Mouse (Mus musculus): ENCODE data around the gene Adgrg2. TPM values are rescaled to one million over a fixed set of nuclear protein-coding genes. Genes with fewer than 3 reads are reported as not detected.
A peak's percentile ranks its signal among the peaks of the same experiment; 100 is the strongest.

The Adgrg2 gene
- 3.0 and 3.2 TPM in 2 replicates for polyA plus RNA-seq (2015; fragmentation: Nextera tagmentation; extraction: Ambion mirVana)

- peak; percentile 72 for ATAC-seq (ENCODE audit: borderline replicate concordance, extremely low read depth, low FRiP score, low TSS enrichment)
Measured at GRCm38 (mm10) chrX:160390464-160390956, at the start of gene Adgrg2. TSS of gene Adgrg2 (plus strand) at chrX:160390690.

GRCm38 (mm10) chrX:160350995-160351394 is 39.5 kb upstream of the Adgrg2 start:
- no peak overlapping the region for H3K4me2 ChIP-seq
- H3K36me3 ChIP-seq, result no peaks in the 10 kb centered on the region
- no peak for ATAC-seq (ENCODE audit: borderline replicate concordance, extremely low read depth, low FRiP score, low TSS enrichment)
- H3K27me3 ChIP-seq, result peaks cover 10% of the 10 kb centered on the region; the same call in 1 of the 2 replicates
- 70% methylated on average over 7 of the region's 7 CpGs for WGBS
- no peak overlapping the region for H3K27ac ChIP-seq
- no peaks in the 10 kb centered on the region for H3K9me3 ChIP-seq
- no peak overlapping the region for H3K9ac ChIP-seq
- H3K4me3 ChIP-seq, result no peak overlapping the region
- H3K4me1 ChIP-seq, result no peaks in the 10 kb centered on the region

More at GRCm38 (mm10) chrX:160390464-160390956, at the start of gene Adgrg2:
- no peaks in the 10 kb centered on the region for H3K36me3 ChIP-seq
- peak within 1 kb of the TSS; percentile 44 for H3K4me3 ChIP-seq
- peak within 1 kb of the TSS; percentile 29; the same call in 1 of the 2 replicates for H3K9ac ChIP-seq
- H3K9me3 ChIP-seq, result no peaks in the 10 kb centered on the region
- no peaks in the 10 kb centered on the region for H3K4me1 ChIP-seq
- H3K27me3 ChIP-seq, result peaks cover 31% of the 10 kb centered on the region
- H3K27ac ChIP-seq, result no peak within 1 kb of the TSS
- 8% methylated on average over 28 of the region's 42 CpGs for WGBS
- peak within 1 kb of the TSS; percentile 67 for H3K4me2 ChIP-seq

GRCm38 (mm10) chrX:160351967-160352677 is 38.4 kb upstream of the Adgrg2 start:
- WGBS, result 33% methylated on average over 1 of the region's 1 CpGs
- no peak for ATAC-seq (ENCODE audit: borderline replicate concordance, extremely low read depth, low FRiP score, low TSS enrichment)
- H3K36me3 ChIP-seq, result no peaks in the 10 kb centered on the region
- H3K4me1 ChIP-seq, result no peaks in the 10 kb centered on the region
- no peak overlapping the region for H3K9ac ChIP-seq
- H3K4me3 ChIP-seq, result no peak overlapping the region
- H3K4me2 ChIP-seq, result no peak overlapping the region
- no peaks in the 10 kb centered on the region for H3K9me3 ChIP-seq
- H3K27me3 ChIP-seq, result peaks cover 10% of the 10 kb centered on the region; the same call in 1 of the 2 replicates
- no peak overlapping the region for H3K27ac ChIP-seq

GRCm38 (mm10) chrX:160384748-160385501 is 5.6 kb upstream of the Adgrg2 start:
- Histone ChIP-seq H3K27ac (no peak overlapping the region), H3K9me3 (no peaks in the 10 kb centered on the region), H3K27me3 (peaks cover 11% of the 10 kb centered on the region; the same call in 1 of the 2 replicates), H3K4me3 (no peak overlapping the region), H3K4me1 (no peaks in the 10 kb centered on the region), H3K36me3 (no peaks in the 10 kb centered on the region), H3K4me2 (no peak overlapping the region), H3K9ac (no peak overlapping the region)
- 73% methylated on average over 6 of the region's 6 CpGs for WGBS
- ATAC-seq (ENCODE audit: borderline replicate concordance, extremely low read depth, low FRiP score, low TSS enrichment), result no peak

GRCm38 (mm10) chrX:160385502-160385772 is 5.1 kb upstream of the Adgrg2 start:
- no peak overlapping the region for H3K27ac ChIP-seq
- no peak overlapping the region for H3K9ac ChIP-seq
- H3K4me2 ChIP-seq, result no peak overlapping the region
- no peaks in the 10 kb centered on the region for H3K4me1 ChIP-seq
- H3K9me3 ChIP-seq, result no peaks in the 10 kb centered on the region
- H3K36me3 ChIP-seq, result no peaks in the 10 kb centered on the region
- peaks cover 15% of the 10 kb centered on the region; the same call in 1 of the 2 replicates for H3K27me3 ChIP-seq
- 79% methylated on average over 1 of the region's 1 CpGs for WGBS
- no peak overlapping the region for H3K4me3 ChIP-seq
- ATAC-seq (ENCODE audit: borderline replicate concordance, extremely low read depth, low FRiP score, low TSS enrichment), result no peak

- Histone ChIP-seq H3K27ac (no peak overlapping the region), H3K36me3 (no peaks in the 10 kb centered on the region), H3K27me3 (peaks cover 3% of the 10 kb centered on the region; the same call in 1 of the 2 replicates), H3K9me3 (no peaks in the 10 kb centered on the region), H3K9ac (no peak overlapping the region), H3K4me1 (no peaks in the 10 kb centered on the region), H3K4me3 (no peak overlapping the region), H3K4me2 (no peak overlapping the region)
- 76% methylated on average over 4 of the region's 4 CpGs for WGBS
- no peak for ATAC-seq (ENCODE audit: borderline replicate concordance, extremely low read depth, low FRiP score, low TSS enrichment)
Measured at GRCm38 (mm10) chrX:160412930-160413453, 22.5 kb downstream of the Adgrg2 start.

- no peak for ATAC-seq (ENCODE audit: borderline replicate concordance, extremely low read depth, low FRiP score, low TSS enrichment)
- Histone ChIP-seq H3K4me2 (no peak overlapping the region), H3K36me3 (no peaks in the 10 kb centered on the region), H3K4me1 (no peaks in the 10 kb centered on the region), H3K27me3 (peaks cover 3% of the 10 kb centered on the region; the same call in 1 of the 2 replicates), H3K4me3 (no peak overlapping the region), H3K9me3 (no peaks in the 10 kb centered on the region), H3K9ac (no peak overlapping the region), H3K27ac (no peak overlapping the region)
- WGBS, result 71% methylated on average over 7 of the region's 7 CpGs
Measured at GRCm38 (mm10) chrX:160413881-160414395, 23.4 kb downstream of the Adgrg2 start.

- Histone ChIP-seq H3K27ac (peak overlapping the region; percentile 41; the same call in 1 of the 2 replicates), H3K4me3 (no peak overlapping the region), H3K9me3 (no peaks in the 10 kb centered on the region), H3K9ac (no peak overlapping the region), H3K27me3 (no peaks in the 10 kb centered on the region; the same call in 1 of the 2 replicates), H3K36me3 (no peaks in the 10 kb centered on the region), H3K4me2 (no peak overlapping the region), H3K4me1 (no peaks in the 10 kb centered on the region)
- ATAC-seq (ENCODE audit: borderline replicate concordance, extremely low read depth, low FRiP score, low TSS enrichment), result peak; percentile 84
- whole genome bisulfite sequencing, result 63% methylated on average over 7 of the region's 7 CpGs
Measured at GRCm38 (mm10) chrX:160418397-160418796, 27.9 kb downstream of the Adgrg2 start.

- no peak for ATAC-seq (ENCODE audit: borderline replicate concordance, extremely low read depth, low FRiP score, low TSS enrichment)
- Histone ChIP-seq H3K9me3 (no peaks in the 10 kb centered on the region), H3K27ac (no peak overlapping the region), H3K9ac (no peak overlapping the region), H3K4me2 (no peak overlapping the region), H3K4me3 (no peak overlapping the region), H3K36me3 (no peaks in the 10 kb centered on the region), H3K27me3 (peaks cover 2% of the 10 kb centered on the region; the same call in 1 of the 2 replicates), H3K4me1 (no peaks in the 10 kb centered on the region)
- 71% methylated on average over 1 of the region's 1 CpGs for WGBS
Measured at GRCm38 (mm10) chrX:160423737-160424136, 33.2 kb downstream of the Adgrg2 start.

GRCm38 (mm10) chrX:160426486-160426885 is 36.0 kb downstream of the Adgrg2 start:
- Histone ChIP-seq H3K9me3 (no peaks in the 10 kb centered on the region), H3K4me3 (no peak overlapping the region), H3K27me3 (peaks cover 2% of the 10 kb centered on the region; the same call in 1 of the 2 replicates), H3K36me3 (no peaks in the 10 kb centered on the region), H3K27ac (no peak overlapping the region), H3K4me1 (no peaks in the 10 kb centered on the region), H3K9ac (no peak overlapping the region), H3K4me2 (no peak overlapping the region)
- no peak for ATAC-seq (ENCODE audit: borderline replicate concordance, extremely low read depth, low FRiP score, low TSS enrichment)
- 41% methylated on average over 1 of the region's 1 CpGs for WGBS

- Histone ChIP-seq H3K4me2 (no peak overlapping the region), H3K9ac (no peak overlapping the region), H3K4me3 (no peak overlapping the region), H3K4me1 (no peaks in the 10 kb centered on the region), H3K9me3 (no peaks in the 10 kb centered on the region), H3K27me3 (peaks cover 2% of the 10 kb centered on the region; the same call in 1 of the 2 replicates), H3K27ac (no peak overlapping the region), H3K36me3 (no peaks in the 10 kb centered on the region)
- no peak for ATAC-seq (ENCODE audit: borderline replicate concordance, extremely low read depth, low FRiP score, low TSS enrichment)
- 65% methylated on average over 1 of the region's 1 CpGs for WGBS
Measured at GRCm38 (mm10) chrX:160426930-160427329, 36.4 kb downstream of the Adgrg2 start.

All from lung, embryonic 15.5 days (tissue).